Comparison of ENCODE assay signal across 22 mouse cellular contexts in genomic region chr5:119534946-119535345, GRCm38 (mm10).
DNase-seq lines count a peak whose midpoint lies in the region; TF ChIP-seq lines count a peak whose summit lies in the region.
"Had no signal": no experiment of that assay in that cellular context is flagged by ENCODE, and none has a peak within 500 bp of the region (broad histone marks: within the 10 kb centered on the region; RNA-seq: fewer than 3 reads in every experiment).

No protein-coding gene starts in this region.

- peaks cover 20% of the 10 kb centered on the region for H3K4me1 ChIP-seq in embryonic facial prominence, embryonic 10.5 days
- peaks cover 22% of the 10 kb centered on the region for H3K4me1 ChIP-seq in limb, embryonic 10.5 days
- H3K4me1 ChIP-seq in cerebellum, adult 2 months (ENCODE audit: control insufficient read depth, insufficient read depth, low read length), result no peaks in the 10 kb centered on the region

- no peak for TF ChIP-seq POLR2A in cerebellum, adult 2 months (IDR thresholded peaks at IDR 0.05; ENCODE audit: borderline replicate concordance, insufficient read depth, low read length)

- H3K36me3 ChIP-seq in embryonic facial prominence, embryonic 10.5 days (replicated peaks), result no peaks in the 10 kb centered on the region
- no peaks in the 10 kb centered on the region for H3K36me3 ChIP-seq in limb, embryonic 10.5 days
- H3K36me3 ChIP-seq: embryonic facial prominence, embryonic 12.5 days; forebrain, embryonic 15.5 days; G1E had no signal

- TF ChIP-seq CTCF in cerebellum, adult 2 months (IDR thresholded peaks at IDR 0.05; ENCODE audit: borderline replicate concordance, insufficient read depth, low read depth, low read length), result no peak

- whole genome bisulfite sequencing in embryonic facial prominence, embryonic 10.5 days, result 55% methylated on average over 5 of the region's 5 CpGs
- WGBS in limb, embryonic 10.5 days, result 67% methylated on average over 5 of the region's 5 CpGs
- WGBS in cerebellum, adult 2 months, result 30% methylated on average over 5 of the region's 5 CpGs

- peaks cover 19% of the 10 kb centered on the region for H3K27me3 ChIP-seq in embryonic facial prominence, embryonic 10.5 days (replicated peaks; ENCODE audit: low read depth, poor library complexity, severe bottlenecking)
- H3K27me3 ChIP-seq in limb, embryonic 10.5 days (ENCODE audit: low read depth, poor library complexity, severe bottlenecking), result peaks cover 19% of the 10 kb centered on the region; the same call in 1 of the 2 replicates
- H3K27me3 ChIP-seq in cerebellum, adult 2 months (ENCODE audit: control insufficient read depth, insufficient read depth, low read length), result no peaks in the 10 kb centered on the region
- H3K27me3 ChIP-seq: CH12.LX; forebrain, embryonic 13.5 days; forebrain, embryonic 15.5 days; Patski had no signal

- H3K9me3 ChIP-seq in embryonic facial prominence, embryonic 10.5 days, result no peaks in the 10 kb centered on the region
- no peaks in the 10 kb centered on the region for H3K9me3 ChIP-seq in limb, embryonic 10.5 days (replicated peaks)
- H3K9me3 ChIP-seq: embryonic facial prominence, embryonic 12.5 days; forebrain, embryonic 13.5 days; forebrain, embryonic 15.5 days had no signal

- H3K4me3 ChIP-seq in embryonic facial prominence, embryonic 10.5 days, result no peak overlapping the region
- no peak overlapping the region for H3K4me3 ChIP-seq in limb, embryonic 10.5 days
- H3K4me3 ChIP-seq in cerebellum, adult 2 months (replicated peaks; ENCODE audit: insufficient read depth, low read depth, low read length), result no peak overlapping the region
- H3K4me3 ChIP-seq: embryonic facial prominence, embryonic 12.5 days; forebrain, embryonic 13.5 days; forebrain, embryonic 15.5 days had no signal

- peak; percentile 53 for DNase-seq in embryo, embryonic 10 days (ENCODE audit: low spot score)
- no peak for DNase-seq in embryo, embryonic 9.5 days (ENCODE audit: extremely low spot score)
- peak; percentile 23 for DNase-seq in embryonic facial prominence, embryonic 10.5 days (ENCODE audit: low spot score)
- DNase-seq in limb, embryonic 10.5 days (ENCODE audit: low spot score), result no peak
- DNase-seq in cerebellum, adult 2 months, result no peak
- no peak for DNase-seq in right cerebral cortex, postnatal 36 days (ENCODE audit: low spot score in 2 of 2)
- DNase-seq: adrenal gland, adult 8-10 months; adrenal gland, postnatal 14 days; B cell, adult 2 months; cerebellum, adult 11 months; cerebellum, adult 18-20 months; cerebellum, adult 9-10 months; cerebellum, postnatal 10 days; cerebellum, postnatal 25 days; embryo, embryonic 11 days; forebrain, postnatal 0 days had no signal

- H3K27ac ChIP-seq in embryonic facial prominence, embryonic 10.5 days (replicated peaks), result 0 out of 2 replicates have a peak overlapping the region, but pooled peaks have one; percentile 19
- H3K27ac ChIP-seq in limb, embryonic 10.5 days, result peak overlapping the region; percentile 32; the same call in 1 of the 2 replicates
- H3K27ac ChIP-seq in cerebellum, adult 2 months (ENCODE audit: insufficient read depth, low read length), result no peak overlapping the region
- H3K27ac ChIP-seq: embryonic facial prominence, embryonic 12.5 days; forebrain, embryonic 13.5 days; forebrain, embryonic 15.5 days had no signal

Comparison
In these comparisons a context has a peak if more than half of its experiments do, and no peak if none do; other contexts are left out.
1. DNase-seq: peak in embryo, embryonic 10 days (single experiment) and embryonic facial prominence, embryonic 10.5 days (single experiment); none in embryo, embryonic 9.5 days (single experiment), limb, embryonic 10.5 days (single experiment), cerebellum, adult 2 months (0 of 2) and right cerebral cortex, postnatal 36 days (0 of 2).